Mouse (Mus musculus): ENCODE data around the gene Tmem150c.

Gene Tmem150c

DNA sequence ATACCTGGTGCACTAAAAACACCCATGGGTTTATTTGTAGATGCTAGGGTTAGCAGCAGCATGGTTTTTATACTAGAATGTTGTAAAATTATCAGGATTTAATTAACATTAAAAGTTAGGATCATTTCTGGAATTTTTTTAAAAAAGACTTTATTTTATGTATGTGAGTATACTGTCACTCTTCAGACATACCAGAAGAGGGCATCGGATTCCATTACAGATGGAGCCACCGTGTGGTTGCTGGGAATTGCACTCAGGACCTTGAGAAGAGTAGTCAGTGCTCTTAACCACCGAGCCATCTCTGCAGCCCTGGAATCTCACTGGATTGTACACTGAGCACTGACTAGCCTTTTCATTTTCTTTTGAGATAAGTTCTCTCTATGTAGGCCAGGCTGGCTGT, 109.7 kb downstream of the Tmem150c start:
- DNase-seq (ENCODE audit: low spot score) = no peak

DNA sequence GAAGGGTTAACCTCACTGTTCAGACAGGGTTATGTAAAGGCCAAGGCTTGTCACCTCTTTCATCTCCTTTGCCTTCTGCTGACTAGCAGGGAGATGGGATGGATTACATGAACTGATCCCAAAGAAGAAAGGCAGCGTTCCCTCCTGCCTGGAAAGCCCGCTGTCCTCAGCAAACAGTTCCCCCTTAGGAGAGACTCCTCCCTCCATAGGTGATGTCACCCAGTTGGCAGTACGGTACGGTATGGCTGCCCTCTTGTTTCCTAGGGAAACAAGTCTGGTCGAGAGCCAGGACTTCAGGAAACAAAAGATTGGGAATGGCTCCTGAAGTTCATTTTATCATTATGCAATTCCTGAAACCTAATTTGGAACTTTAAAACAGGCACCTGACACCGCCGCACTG, 111.7 kb downstream of the Tmem150c start:
- no peak for DNase-seq (ENCODE audit: low spot score)

- DNase-seq (ENCODE audit: low spot score) = no peak
Observed at GRCm38 (mm10) chr5:100047143-100047640, 112.4 kb downstream of the Tmem150c start.

GRCm38 (mm10) chr5:100046096-100046495, 113.5 kb downstream of the Tmem150c start:
- no peak for DNase-seq (ENCODE audit: low spot score)

- no peak for DNase-seq (ENCODE audit: low spot score)
Observed at GRCm38 (mm10) chr5:100044621-100045020, 115.0 kb downstream of the Tmem150c start.

- DNase-seq (ENCODE audit: low spot score) = no peak
Observed at GRCm38 (mm10) chr5:100044030-100044429, 115.6 kb downstream of the Tmem150c start.

DNA sequence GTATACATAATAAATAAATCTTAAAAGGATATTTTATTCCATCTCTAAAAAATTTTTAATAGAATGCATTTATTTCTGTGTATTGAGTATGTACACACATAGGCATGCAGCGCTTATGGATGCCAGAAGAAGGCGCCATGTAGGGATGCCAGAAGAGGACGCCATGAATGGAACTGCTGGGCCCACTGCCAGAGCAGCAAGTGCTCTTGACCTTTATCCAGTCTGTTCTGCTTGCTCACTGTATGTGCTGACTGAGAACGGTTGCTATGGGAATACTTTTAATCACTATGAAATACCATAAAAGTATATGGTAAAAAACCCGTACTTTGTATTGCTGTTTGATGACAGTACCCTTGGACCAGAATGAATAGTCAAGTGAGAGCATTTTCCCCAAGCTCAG, 116.2 kb downstream of the Tmem150c start:
- DNase-seq (ENCODE audit: low spot score) = no peak

DNA sequence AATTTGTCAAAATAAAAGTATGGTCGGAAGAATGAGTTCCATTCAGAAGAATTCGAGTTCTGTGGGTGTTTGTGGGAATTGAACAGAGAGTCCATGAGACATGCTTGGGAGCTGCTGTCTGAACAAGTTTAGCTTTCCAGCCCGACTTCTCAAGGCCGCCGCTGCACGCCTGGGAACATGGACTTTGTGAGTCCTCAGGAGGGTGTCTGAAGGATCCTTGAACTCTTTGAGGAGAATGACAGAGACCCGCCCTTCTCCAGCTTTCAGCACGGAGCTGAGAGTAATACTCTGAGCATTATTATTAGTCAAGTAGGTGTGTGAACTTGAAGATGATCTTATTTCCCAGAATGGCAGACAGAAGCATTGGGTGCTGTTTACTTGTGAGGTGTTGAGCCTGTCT, 117.1 kb downstream of the Tmem150c start:
- DNase-seq (ENCODE audit: low spot score) = no peak

- no peak for DNase-seq (ENCODE audit: low spot score)
Observed at GRCm38 (mm10) chr5:100041272-100041671, 118.3 kb downstream of the Tmem150c start.

GRCm38 (mm10) chr5:100040281-100040784, 119.3 kb downstream of the Tmem150c start:
- no peak for DNase-seq (ENCODE audit: low spot score)

GRCm38 (mm10) chr5:100039602-100040142, 119.9 kb downstream of the Tmem150c start, which contains the start of the genes Hnrnpdl and Enoph1:
Hnrnpdl (minus strand) TSS chr5:100039664.
Enoph1 (plus strand) TSS chr5:100039985.
- DNase-seq (ENCODE audit: low spot score) = peak; percentile 86

GRCm38 (mm10) chr5:100038714-100039601, 120.7 kb downstream of the Tmem150c start:
- peak; percentile 98 for DNase-seq (ENCODE audit: low spot score)

GRCm38 (mm10) chr5:100037965-100038713, 121.5 kb downstream of the Tmem150c start:
- DNase-seq (ENCODE audit: low spot score) = peak; percentile 93

DNA sequence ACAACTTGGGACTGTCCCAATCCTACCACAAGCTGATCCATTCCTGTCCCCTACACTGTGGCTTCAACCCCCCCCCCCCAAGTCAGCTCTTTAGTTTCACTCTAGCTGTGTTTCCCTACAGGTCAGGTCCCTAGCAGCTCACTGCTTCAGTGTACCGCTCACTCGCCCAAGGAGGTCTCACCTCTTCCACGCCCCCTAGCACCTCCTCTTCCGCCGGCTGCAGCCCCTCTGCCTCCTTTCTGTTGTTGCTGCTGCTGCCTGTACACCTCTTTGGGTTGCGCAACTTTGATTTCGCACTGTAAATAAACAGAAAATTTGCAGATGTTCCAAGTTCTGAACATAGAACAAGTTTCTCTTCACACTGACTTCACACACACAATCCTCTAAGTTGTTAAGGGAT, 122.9 kb downstream of the Tmem150c start:
- no peak for DNase-seq (ENCODE audit: low spot score)

- no peak for DNase-seq (ENCODE audit: low spot score)
Observed at GRCm38 (mm10) chr5:100035950-100036349, 123.7 kb downstream of the Tmem150c start.

GRCm38 (mm10) chr5:100032646-100033045, 127.0 kb downstream of the Tmem150c start:
- DNase-seq (ENCODE audit: low spot score) = no peak

DNA sequence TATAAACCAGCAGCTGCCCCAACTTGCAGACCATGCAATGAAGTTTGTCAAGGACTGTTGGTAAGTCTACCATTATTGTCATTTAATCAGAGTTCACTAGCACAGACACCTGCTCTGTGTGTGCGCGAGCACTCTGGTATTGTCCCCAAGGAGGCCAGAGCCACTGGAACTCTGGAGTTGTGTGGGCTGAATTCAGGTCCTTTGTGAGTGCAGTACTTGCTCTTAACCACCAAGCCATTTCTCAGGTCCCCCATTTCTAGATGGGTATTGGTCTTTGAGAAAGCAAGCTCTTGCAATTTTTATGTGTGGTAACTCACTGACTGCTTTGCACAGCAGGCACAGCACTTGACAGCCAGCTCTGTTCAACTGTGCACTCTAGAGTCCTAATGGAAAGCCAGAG, 127.5 kb downstream of the Tmem150c start:
- no peak for DNase-seq (ENCODE audit: low spot score)

GRCm38 (mm10) chr5:100030069-100030468, 129.5 kb downstream of the Tmem150c start:
- DNase-seq (ENCODE audit: low spot score) = no peak

Measured in urinary bladder, postnatal 25 days (tissue).